Mouse (Mus musculus) C2C12 (cell line): ENCODE data around the gene Olfr781. TPM values are rescaled to one million over a fixed set of nuclear protein-coding genes. Genes with fewer than 3 reads are reported as not detected.
"Not testable (repeated sequence)": the region's sequence is repeated elsewhere in the genome, so short reads cannot be mapped to it uniquely, and the experiment has no call there.

Experiments
- H3K27me3 ChIP-seq: one replicate; pipeline ENCODE4 v1.6.1; 2011; ENCODE audit not compliant: control insufficient read depth, insufficient read depth, insufficient read length
- H3K36me3 ChIP-seq: one replicate; pipeline ENCODE4 v1.6.1; 2011; ENCODE audit not compliant: control insufficient read depth, insufficient read depth
- H3K4me3 ChIP-seq: one replicate; pipeline ENCODE4 v1.5.1; 2011; ENCODE audit warnings: mild to moderate bottlenecking, control low read depth; ENCODE audit not compliant: poor library complexity, insufficient read depth, severe bottlenecking
- H3K79me2 ChIP-seq: one replicate; pipeline ENCODE4 v1.6.1; 2011; ENCODE audit not compliant: control insufficient read depth, insufficient read depth
- H3K79me3 ChIP-seq: one replicate; pipeline ENCODE4 v1.6.1; 2011; ENCODE audit warnings: low read depth, control low read depth
- H3ac ChIP-seq: one replicate; pipeline ENCODE3; 2011; ENCODE audit warnings: low read depth; ENCODE audit not compliant: control insufficient read depth, insufficient read length
- CEBPB ChIP-seq: IDR thresholded peaks from one replicate; pipeline ENCODE4 v1.6.1; 2011; ENCODE audit warnings: low read depth, mild to moderate bottlenecking, control low read depth, moderate library complexity
- CTCF ChIP-seq: IDR thresholded peaks from one replicate; pipeline ENCODE4 v1.5.1; 2011; ENCODE audit not compliant: control insufficient read depth, insufficient read depth, insufficient read length
- FOSL1 ChIP-seq: IDR thresholded peaks from one replicate; pipeline ENCODE4 v1.8.0; 2011; ENCODE audit warnings: mild to moderate bottlenecking, low read length; ENCODE audit not compliant: poor library complexity, insufficient read depth, severe bottlenecking
- MAX ChIP-seq: IDR thresholded peaks from one replicate; pipeline ENCODE4 v1.6.1; 2011; ENCODE audit warnings: mild to moderate bottlenecking, control low read depth
- MYOD1 ChIP-seq: IDR thresholded peaks from one replicate; pipeline ENCODE4 v1.6.1; 2011; ENCODE audit warnings: low read depth; ENCODE audit not compliant: control insufficient read depth, insufficient read length
- MYOG ChIP-seq: IDR thresholded peaks from one replicate; pipeline ENCODE4 v1.6.1; 2011; ENCODE audit not compliant: control insufficient read depth, insufficient read length; ENCODE audit errors: extremely low read depth
- USF1 ChIP-seq: IDR thresholded peaks from one replicate; pipeline ENCODE4 v1.6.1; 2011; ENCODE audit warnings: low read depth, mild to moderate bottlenecking, control low read depth, moderate library complexity
- long read RNA-seq, 2 experiments: library from polyadenylated mRNA; unstranded; transcript quantifications; one replicate each; pipeline ENCODE4 v2.0.0; 2019 to 2020
- polyA plus RNA-seq: library from polyadenylated mRNA; unstranded; fragments of >200 nt; fragmentation: generic; extraction: Trizol; gene quantifications from one replicate; pipeline ENCODE4 v1.2.1, GENCODE M21; 2012; ENCODE audit warnings: missing spikeins

Gene Olfr781
- not detected for polyA plus RNA-seq
- long read RNA-seq, experiment 1 = 0 reads
- long read RNA-seq, experiment 2 = 0 reads

- Histone ChIP-seq H3K79me3 (no peaks in the 10 kb centered on the region), H3K36me3 (no peaks in the 10 kb centered on the region), H3ac (no peak within 1 kb of the TSS), H3K27me3 (no peaks in the 10 kb centered on the region), H3K79me2 (no peaks in the 10 kb centered on the region), H3K4me3 (no peak within 1 kb of the TSS)
- TF ChIP-seq CTCF = no peak
- no peak for TF ChIP-seq FOSL1
- no peak for TF ChIP-seq MYOD1
- TF ChIP-seq USF1 = no peak
- no peak for TF ChIP-seq CEBPB
- no peak for TF ChIP-seq MYOG
- TF ChIP-seq MAX = no peak
Observed at GRCm38 (mm10) chr10:129328554-129328953, at the start of gene Olfr781. Gene Olfr781 (plus strand): TSS chr10:129328854.

- not testable (repeated sequence) for H3K4me3 ChIP-seq, H3K79me3 ChIP-seq, H3ac ChIP-seq, H3K36me3 ChIP-seq, H3K79me2 ChIP-seq, H3K27me3 ChIP-seq
Observed at GRCm38 (mm10) chr10:129312973-129313372, 15.7 kb upstream of the Olfr781 start.

GRCm38 (mm10) chr10:129313521-129313920, 15.1 kb upstream of the Olfr781 start:
- H3K79me3 ChIP-seq, H3K4me3 ChIP-seq, H3K36me3 ChIP-seq: not testable (repeated sequence)

GRCm38 (mm10) chr10:129317817-129318216, 10.8 kb upstream of the Olfr781 start, which contains the start of gene Olfr780:
Gene Olfr780 (plus strand): TSS chr10:129318117.
- Histone ChIP-seq H3K36me3 (no peaks in the 10 kb centered on the region), H3ac (no peak within 1 kb of the TSS)

More at GRCm38 (mm10) chr10:129313521-129313920, 15.1 kb upstream of the Olfr781 start:
- not testable (repeated sequence) for H3K27me3 ChIP-seq, H3K79me2 ChIP-seq, H3ac ChIP-seq

GRCm38 (mm10) chr10:129348550-129348949, 19.9 kb downstream of the Olfr781 start, which contains the start of gene Olfr782:
Gene Olfr782 (plus strand): TSS chr10:129348850.
- H3K4me3 ChIP-seq = no peak within 1 kb of the TSS
- no peak for TF ChIP-seq CEBPB
- H3ac ChIP-seq = no peak within 1 kb of the TSS
- H3K79me2 ChIP-seq = no peaks in the 10 kb centered on the region
- H3K27me3 ChIP-seq = no peaks in the 10 kb centered on the region
- H3K79me3 ChIP-seq = no peaks in the 10 kb centered on the region
- no peaks in the 10 kb centered on the region for H3K36me3 ChIP-seq

More at GRCm38 (mm10) chr10:129317817-129318216, 10.8 kb upstream of the Olfr781 start, which contains the start of gene Olfr780:
- Histone ChIP-seq H3K4me3 (no peak within 1 kb of the TSS), H3K79me3 (no peaks in the 10 kb centered on the region), H3K27me3 (no peaks in the 10 kb centered on the region), H3K79me2 (no peaks in the 10 kb centered on the region)
- TF ChIP-seq USF1 (no peak), MYOD1 (no peak), FOSL1 (no peak), CTCF (no peak), CEBPB (no peak), MYOG (no peak)

GRCm38 (mm10) chr10:129352475-129352874, 23.8 kb downstream of the Olfr781 start:
- H3ac ChIP-seq, H3K36me3 ChIP-seq, H3K27me3 ChIP-seq, H3K79me2 ChIP-seq, H3K4me3 ChIP-seq, H3K79me3 ChIP-seq: not testable (repeated sequence)

GRCm38 (mm10) chr10:129356496-129356895, 27.8 kb downstream of the Olfr781 start:
- not testable (repeated sequence) for H3K4me3 ChIP-seq, H3ac ChIP-seq, H3K36me3 ChIP-seq, H3K27me3 ChIP-seq, H3K79me2 ChIP-seq, H3K79me3 ChIP-seq
